Mouse (Mus musculus): Measurements from ENCODE around the gene 6820408C15Rik. TPM values are rescaled to one million over a fixed set of nuclear protein-coding genes. Genes with fewer than 3 reads are reported as not detected.

Gene 6820408C15Rik
- polyA plus RNA-seq, 1 experiment from 2014 or later, result 2.8 TPM

- Histone ChIP-seq H3K36me3 (ENCODE audit: control insufficient read depth, insufficient read depth, low read length) (no peaks in the 10 kb centered on the region), H3K9me3 (replicated peaks; ENCODE audit: control insufficient read depth, low read length) (no peaks in the 10 kb centered on the region), H3K4me2 (ENCODE audit: low read length) (no peak overlapping the region), H3K4me1 (ENCODE audit: control insufficient read depth, insufficient read depth, low read length) (no peaks in the 10 kb centered on the region), H3K27ac (ENCODE audit: low read depth, low read length) (no peak overlapping the region), H3K27me3 (replicated peaks; ENCODE audit: control insufficient read depth, insufficient read depth, low read length) (no peaks in the 10 kb centered on the region), H3K4me3 (ENCODE audit: low read depth, low read length) (no peak overlapping the region), H3K9ac (ENCODE audit: low read length) (no peak overlapping the region)
- ATAC-seq (no peak), DNase-seq (ENCODE audit: low spot score) (no peak)
- WGBS, result 24% methylated on average over 3 of the region's 3 CpGs
Measured at GRCm38 (mm10) chr2:152472434-152472833, 57.0 kb downstream of the 6820408C15Rik start.

GRCm38 (mm10) chr2:152476763-152477162 is 61.4 kb downstream of the 6820408C15Rik start, which contains the start of gene Defb20:
TSS of gene Defb20 (plus strand) at chr2:152477063.
- no peaks in the 10 kb centered on the region for H3K27me3 ChIP-seq (replicated peaks; ENCODE audit: control insufficient read depth, insufficient read depth, low read length)
- H3K4me1 ChIP-seq (ENCODE audit: control insufficient read depth, insufficient read depth, low read length), result no peaks in the 10 kb centered on the region
- no peak for ATAC-seq
- H3K27ac ChIP-seq (ENCODE audit: low read depth, low read length), result no peak within 1 kb of the TSS
- no peak within 1 kb of the TSS for H3K4me2 ChIP-seq (ENCODE audit: low read length)
- no peak within 1 kb of the TSS for H3K9ac ChIP-seq (ENCODE audit: low read length)
- 64% methylated on average over 2 of the region's 2 CpGs for WGBS
- no peak for DNase-seq (ENCODE audit: low spot score)
- H3K9me3 ChIP-seq (replicated peaks; ENCODE audit: control insufficient read depth, low read length), result no peaks in the 10 kb centered on the region
- no peak within 1 kb of the TSS for H3K4me3 ChIP-seq (ENCODE audit: low read depth, low read length)
- no peaks in the 10 kb centered on the region for H3K36me3 ChIP-seq (ENCODE audit: control insufficient read depth, insufficient read depth, low read length)

- Histone ChIP-seq H3K9me3 (replicated peaks; ENCODE audit: control insufficient read depth, low read length) (no peaks in the 10 kb centered on the region), H3K9ac (ENCODE audit: low read length) (no peak overlapping the region), H3K4me2 (ENCODE audit: low read length) (no peak overlapping the region), H3K36me3 (ENCODE audit: control insufficient read depth, insufficient read depth, low read length) (no peaks in the 10 kb centered on the region), H3K4me3 (ENCODE audit: low read depth, low read length) (no peak overlapping the region), H3K4me1 (ENCODE audit: control insufficient read depth, insufficient read depth, low read length) (no peaks in the 10 kb centered on the region), H3K27ac (ENCODE audit: low read depth, low read length) (no peak overlapping the region), H3K27me3 (replicated peaks; ENCODE audit: control insufficient read depth, insufficient read depth, low read length) (no peaks in the 10 kb centered on the region)
- WGBS, result 88% methylated on average over 3 of the region's 3 CpGs
- DNase-seq (ENCODE audit: low spot score) (no peak), ATAC-seq (no peak)
Measured at GRCm38 (mm10) chr2:152480881-152481280, 65.5 kb downstream of the 6820408C15Rik start.

GRCm38 (mm10) chr2:152481726-152482125 is 66.3 kb downstream of the 6820408C15Rik start:
- Histone ChIP-seq H3K4me2 (ENCODE audit: low read length) (no peak overlapping the region), H3K27ac (ENCODE audit: low read depth, low read length) (no peak overlapping the region), H3K4me1 (ENCODE audit: control insufficient read depth, insufficient read depth, low read length) (no peaks in the 10 kb centered on the region), H3K36me3 (ENCODE audit: control insufficient read depth, insufficient read depth, low read length) (no peaks in the 10 kb centered on the region), H3K4me3 (ENCODE audit: low read depth, low read length) (no peak overlapping the region), H3K27me3 (replicated peaks; ENCODE audit: control insufficient read depth, insufficient read depth, low read length) (no peaks in the 10 kb centered on the region), H3K9me3 (replicated peaks; ENCODE audit: control insufficient read depth, low read length) (no peaks in the 10 kb centered on the region), H3K9ac (ENCODE audit: low read length) (no peak overlapping the region)
- no peak for DNase-seq (ENCODE audit: low spot score)
- ATAC-seq, result no peak
- 87% methylated on average over 7 of the region's 7 CpGs for WGBS

GRCm38 (mm10) chr2:152487024-152487423 is 71.6 kb downstream of the 6820408C15Rik start:
- no peak for ATAC-seq
- no peak for DNase-seq (ENCODE audit: low spot score)
- 71% methylated on average over 2 of the region's 2 CpGs for WGBS

GRCm38 (mm10) chr2:152490038-152490437 is 74.7 kb downstream of the 6820408C15Rik start, which contains the start of gene Defb22:
TSS of gene Defb22 (minus strand) at chr2:152490138.
- Histone ChIP-seq H3K9me3 (replicated peaks; ENCODE audit: control insufficient read depth, low read length) (no peaks in the 10 kb centered on the region), H3K9ac (ENCODE audit: low read length) (no peak within 1 kb of the TSS), H3K36me3 (ENCODE audit: control insufficient read depth, insufficient read depth, low read length) (no peaks in the 10 kb centered on the region), H3K27ac (ENCODE audit: low read depth, low read length) (no peak within 1 kb of the TSS), H3K27me3 (replicated peaks; ENCODE audit: control insufficient read depth, insufficient read depth, low read length) (no peaks in the 10 kb centered on the region), H3K4me1 (ENCODE audit: control insufficient read depth, insufficient read depth, low read length) (no peaks in the 10 kb centered on the region), H3K4me2 (ENCODE audit: low read length) (no peak within 1 kb of the TSS), H3K4me3 (ENCODE audit: low read depth, low read length) (no peak within 1 kb of the TSS)
- ATAC-seq (no peak), DNase-seq (ENCODE audit: low spot score) (no peak)

More at GRCm38 (mm10) chr2:152487024-152487423, 71.6 kb downstream of the 6820408C15Rik start:
- Histone ChIP-seq H3K9ac (ENCODE audit: low read length) (no peak overlapping the region), H3K27me3 (replicated peaks; ENCODE audit: control insufficient read depth, insufficient read depth, low read length) (no peaks in the 10 kb centered on the region), H3K27ac (ENCODE audit: low read depth, low read length) (no peak overlapping the region), H3K4me1 (ENCODE audit: control insufficient read depth, insufficient read depth, low read length) (no peaks in the 10 kb centered on the region), H3K9me3 (replicated peaks; ENCODE audit: control insufficient read depth, low read length) (no peaks in the 10 kb centered on the region), H3K36me3 (ENCODE audit: control insufficient read depth, insufficient read depth, low read length) (no peaks in the 10 kb centered on the region), H3K4me2 (ENCODE audit: low read length) (no peak overlapping the region), H3K4me3 (ENCODE audit: low read depth, low read length) (no peak overlapping the region)

- H3K27me3 ChIP-seq (replicated peaks; ENCODE audit: control insufficient read depth, insufficient read depth, low read length), result no peaks in the 10 kb centered on the region
- no peaks in the 10 kb centered on the region for H3K9me3 ChIP-seq (replicated peaks; ENCODE audit: control insufficient read depth, low read length)
- no peaks in the 10 kb centered on the region for H3K36me3 ChIP-seq (ENCODE audit: control insufficient read depth, insufficient read depth, low read length)
- no peak overlapping the region for H3K4me2 ChIP-seq (ENCODE audit: low read length)
- no peak overlapping the region for H3K9ac ChIP-seq (ENCODE audit: low read length)
- H3K27ac ChIP-seq (ENCODE audit: low read depth, low read length), result no peak overlapping the region
- WGBS, result 73% methylated on average over 6 of the region's 6 CpGs
- no peaks in the 10 kb centered on the region for H3K4me1 ChIP-seq (ENCODE audit: control insufficient read depth, insufficient read depth, low read length)
- DNase-seq (ENCODE audit: low spot score), result no peak
- no peak overlapping the region for H3K4me3 ChIP-seq (ENCODE audit: low read depth, low read length)
- no peak for ATAC-seq
Measured at GRCm38 (mm10) chr2:152493151-152493550, 77.8 kb downstream of the 6820408C15Rik start.

Other genes starting within 250 kb of the 6820408C15Rik start
- 162 and 168 TPM in 2 replicates for gene Csnk2a1, start 188.7 kb upstream of the 6820408C15Rik start, polyA plus RNA-seq (2014; fragmentation: Nextera tagmentation; extraction: Ambion mirVana)
- 18.4 and 20.2 TPM in 2 replicates for gene Tbc1d20, start 121.8 kb upstream of the 6820408C15Rik start, polyA plus RNA-seq (2014; fragmentation: Nextera tagmentation; extraction: Ambion mirVana)
- 80.7 and 97.1 TPM in 2 replicates for gene Rbck1, start 82.9 kb upstream of the 6820408C15Rik start, polyA plus RNA-seq (2014; fragmentation: Nextera tagmentation; extraction: Ambion mirVana)
- gene Trib3, start 71.6 kb upstream of the 6820408C15Rik start, polyA plus RNA-seq (2014; fragmentation: Nextera tagmentation; extraction: Ambion mirVana), result 0.24 and 0.79 TPM in 2 replicates
- 18.9 and 21.8 TPM in 2 replicates for gene Nrsn2, start 38.9 kb upstream of the 6820408C15Rik start, polyA plus RNA-seq (2014; fragmentation: Nextera tagmentation; extraction: Ambion mirVana)
- gene Sox12, start 17.5 kb upstream of the 6820408C15Rik start, polyA plus RNA-seq (2014; fragmentation: Nextera tagmentation; extraction: Ambion mirVana), result 18.2 and 21.8 TPM in 2 replicates
- gene Zcchc3, start 560 bp upstream of the 6820408C15Rik start, polyA plus RNA-seq (2014; fragmentation: Nextera tagmentation; extraction: Ambion mirVana), result 17.3 and 18.2 TPM in 2 replicates
- gene Defb23, start 49.0 kb downstream of the 6820408C15Rik start, polyA plus RNA-seq (2014; fragmentation: Nextera tagmentation; extraction: Ambion mirVana), result not detected in 2 replicates
- gene Defb20, start 61.5 kb downstream of the 6820408C15Rik start, polyA plus RNA-seq (2014; fragmentation: Nextera tagmentation; extraction: Ambion mirVana), result not detected in 2 replicates
- not detected in 2 replicates for gene Defb22, start 74.6 kb downstream of the 6820408C15Rik start, polyA plus RNA-seq (2014; fragmentation: Nextera tagmentation; extraction: Ambion mirVana)
- not detected in 2 replicates for gene Defb26, start 96.1 kb downstream of the 6820408C15Rik start, polyA plus RNA-seq (2014; fragmentation: Nextera tagmentation; extraction: Ambion mirVana)
- not detected in 2 replicates for gene Defb28, start 102.7 kb downstream of the 6820408C15Rik start, polyA plus RNA-seq (2014; fragmentation: Nextera tagmentation; extraction: Ambion mirVana)
- gene Defb29, start 124.5 kb downstream of the 6820408C15Rik start, polyA plus RNA-seq (2014; fragmentation: Nextera tagmentation; extraction: Ambion mirVana), result not detected in 2 replicates
- gene Gm17416, start 153.8 kb downstream of the 6820408C15Rik start, polyA plus RNA-seq (2014; fragmentation: Nextera tagmentation; extraction: Ambion mirVana), result not detected in 2 replicates
- not detected in 2 replicates for gene Defb21, start 157.2 kb downstream of the 6820408C15Rik start, polyA plus RNA-seq (2014; fragmentation: Nextera tagmentation; extraction: Ambion mirVana)
- not detected in 2 replicates for gene Defb19, start 164.7 kb downstream of the 6820408C15Rik start, polyA plus RNA-seq (2014; fragmentation: Nextera tagmentation; extraction: Ambion mirVana)
- gene Defb45, start 183.8 kb downstream of the 6820408C15Rik start, polyA plus RNA-seq (2014; fragmentation: Nextera tagmentation; extraction: Ambion mirVana), result not detected in 2 replicates
- not detected in 2 replicates for gene Defb36, start 188.7 kb downstream of the 6820408C15Rik start, polyA plus RNA-seq (2014; fragmentation: Nextera tagmentation; extraction: Ambion mirVana)
- not detected in 2 replicates for gene Defb25, start 207.5 kb downstream of the 6820408C15Rik start, polyA plus RNA-seq (2014; fragmentation: Nextera tagmentation; extraction: Ambion mirVana)
- 0.34 and 0.53 TPM in 2 replicates for gene Rem1, start 211.4 kb downstream of the 6820408C15Rik start, polyA plus RNA-seq (2014; fragmentation: Nextera tagmentation; extraction: Ambion mirVana)